Mouse (Mus musculus) urinary bladder, postnatal 4 days (tissue): Measurements from ENCODE around the gene Defb25.

Experiments used
- DNase-seq, 2 experiments: peaks; one replicate each; pipeline ENCODE4 v3.0.0; 2021 to 2022; ENCODE audit warnings: low spot score in 2 of 2

The Defb25 gene

GRCm38 (mm10) chr2:152573484-152573883, 49.4 kb downstream of the Defb25 start:
- DNase-seq, result no peak
